Mouse (Mus musculus): ENCODE measurements around the gene Fads6. TPM values are rescaled to one million over a fixed set of nuclear protein-coding genes. Genes with fewer than 3 reads are reported as not detected.

The Fads6 gene
- polyA plus RNA-seq, 1 experiment: 0.62 TPM

DNA sequence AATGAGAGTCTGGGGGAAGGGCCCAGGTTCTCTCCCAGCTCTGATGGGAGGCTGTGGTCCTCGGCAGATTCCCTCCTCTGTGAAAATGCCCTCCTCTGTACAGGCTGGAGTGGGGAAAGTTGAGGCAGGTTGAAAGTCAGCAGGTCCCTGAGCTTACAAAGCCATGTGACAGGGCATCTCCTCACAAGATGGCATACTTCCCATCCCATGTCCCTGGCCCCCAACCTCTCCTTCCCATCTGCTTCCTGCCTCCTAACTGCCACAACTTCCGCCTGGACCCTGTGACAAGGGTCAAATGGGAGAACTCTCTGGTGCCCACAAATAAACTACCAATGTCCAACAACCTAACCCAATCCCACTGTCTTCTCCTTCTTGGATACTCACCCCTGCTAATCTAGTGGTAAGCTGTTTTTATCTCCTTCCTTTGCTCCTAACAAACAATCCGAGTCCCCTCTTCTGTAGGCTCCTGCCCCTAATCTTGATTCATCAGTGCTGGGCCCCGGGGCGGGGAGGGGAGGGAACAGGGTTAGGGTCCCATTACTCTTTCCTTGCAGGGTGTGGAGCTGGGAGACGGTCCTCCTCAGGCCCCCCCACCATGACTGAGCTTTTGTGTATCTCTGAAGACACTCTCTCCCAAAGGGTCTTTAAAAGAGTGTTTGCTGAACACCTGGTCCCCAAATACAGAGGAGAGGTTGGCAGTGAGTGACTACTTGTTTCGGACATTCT is 33.2 kb downstream of the Fads6 start:
- Histone ChIP-seq H3ac (ENCODE audit: control insufficient read depth, insufficient read length) (no peak overlapping the region), H3K4me3 (no peak overlapping the region), H3K4me2 (ENCODE audit: low read depth) (no peak overlapping the region), H3K27me3 (ENCODE audit: control insufficient read depth, insufficient read depth, insufficient read length) (peaks cover 65% of the 10 kb centered on the region), H3K79me2 (ENCODE audit: control insufficient read depth, insufficient read depth) (no peaks in the 10 kb centered on the region), H3K36me3 (ENCODE audit: control insufficient read depth, insufficient read depth) (no peaks in the 10 kb centered on the region)
- TF ChIP-seq USF1 (IDR thresholded peaks at IDR 0.05; ENCODE audit: low read depth) (no peak), TCF3 (IDR thresholded peaks at IDR 0.05; ENCODE audit: insufficient read length, low read depth) (no peak), TCF12 (IDR thresholded peaks at IDR 0.05; ENCODE audit: insufficient read depth, poor library complexity, severe bottlenecking) (no peak), POLR2AphosphoS2 (IDR thresholded peaks at IDR 0.05; ENCODE audit: insufficient read length, low read depth) (no peak), MYOG (IDR thresholded peaks at IDR 0.05; ENCODE audit: control insufficient read depth in 1 of 3, insufficient read depth in 1 of 3, insufficient read length in 2 of 3, low read depth in 2 of 3) (no peak), MYOD1 (IDR thresholded peaks at IDR 0.05; ENCODE audit: control insufficient read depth in 1 of 3, insufficient read length in 2 of 3, low read depth in 2 of 3) (no peak), POLR2A (IDR thresholded peaks at IDR 0.05; ENCODE audit: insufficient read length, low read depth) (no peak), E2F4 (IDR thresholded peaks at IDR 0.05; ENCODE audit: insufficient read depth) (no peak), REST (IDR thresholded peaks at IDR 0.05; ENCODE audit: insufficient read depth, insufficient read length) (no peak), SRF (IDR thresholded peaks at IDR 0.05; ENCODE audit: control insufficient read depth, insufficient read length, low read depth) (no peak), MAX (IDR thresholded peaks at IDR 0.05; ENCODE audit: low read depth) (no peak), CEBPB (IDR thresholded peaks at IDR 0.05; ENCODE audit: insufficient read depth, poor library complexity, severe bottlenecking) (no peak)

GRCm38 (mm10) chr11:115262954-115263353 is 34.5 kb downstream of the Fads6 start:
- H3K79me2 ChIP-seq (ENCODE audit: control insufficient read depth, insufficient read depth): no peaks in the 10 kb centered on the region
- no peak overlapping the region for H3K4me3 ChIP-seq
- H3K27me3 ChIP-seq (ENCODE audit: control insufficient read depth, insufficient read depth, insufficient read length): peaks cover 69% of the 10 kb centered on the region
- no peak overlapping the region for H3ac ChIP-seq (ENCODE audit: control insufficient read depth, insufficient read length)
- no peak overlapping the region for H3K4me2 ChIP-seq (ENCODE audit: low read depth)
- no peaks in the 10 kb centered on the region for H3K36me3 ChIP-seq (ENCODE audit: control insufficient read depth, insufficient read depth)
- TF ChIP-seq REST (IDR thresholded peaks at IDR 0.05; ENCODE audit: insufficient read depth, insufficient read length) (no peak), E2F4 (IDR thresholded peaks at IDR 0.05; ENCODE audit: insufficient read depth) (no peak), TCF3 (IDR thresholded peaks at IDR 0.05; ENCODE audit: insufficient read length, low read depth) (no peak), MYOG (IDR thresholded peaks at IDR 0.05; ENCODE audit: control insufficient read depth in 1 of 3, insufficient read depth in 1 of 3, insufficient read length in 2 of 3, low read depth in 2 of 3) (no peak), SRF (IDR thresholded peaks at IDR 0.05; ENCODE audit: control insufficient read depth, insufficient read length, low read depth) (no peak), POLR2A (IDR thresholded peaks at IDR 0.05; ENCODE audit: insufficient read length, low read depth) (no peak), TCF12 (IDR thresholded peaks at IDR 0.05; ENCODE audit: insufficient read depth, poor library complexity, severe bottlenecking) (no peak), USF1 (IDR thresholded peaks at IDR 0.05; ENCODE audit: low read depth) (no peak), CEBPB (IDR thresholded peaks at IDR 0.05; ENCODE audit: insufficient read depth, poor library complexity, severe bottlenecking) (no peak)

GRCm38 (mm10) chr11:115259134-115259533 is 38.3 kb downstream of the Fads6 start:
- Histone ChIP-seq H3K36me3 (ENCODE audit: control insufficient read depth, insufficient read depth) (no peaks in the 10 kb centered on the region), H3K79me2 (ENCODE audit: control insufficient read depth, insufficient read depth) (no peaks in the 10 kb centered on the region), H3K27me3 (ENCODE audit: control insufficient read depth, insufficient read depth, insufficient read length) (peaks cover 67% of the 10 kb centered on the region), H3K4me2 (ENCODE audit: low read depth) (no peak overlapping the region), H3ac (ENCODE audit: control insufficient read depth, insufficient read length) (no peak overlapping the region), H3K4me3 (no peak overlapping the region)
- TF ChIP-seq CEBPB (IDR thresholded peaks at IDR 0.05; ENCODE audit: insufficient read depth, poor library complexity, severe bottlenecking) (no peak), E2F4 (IDR thresholded peaks at IDR 0.05; ENCODE audit: insufficient read depth) (no peak), USF1 (IDR thresholded peaks at IDR 0.05; ENCODE audit: low read depth) (no peak), MYOD1 (IDR thresholded peaks at IDR 0.05; ENCODE audit: control insufficient read depth in 1 of 3, insufficient read length in 2 of 3, low read depth in 2 of 3) (no peak)

- no peak for TF ChIP-seq TCF3 (IDR thresholded peaks at IDR 0.05; ENCODE audit: insufficient read length, low read depth)
- TF ChIP-seq REST (IDR thresholded peaks at IDR 0.05; ENCODE audit: insufficient read depth, insufficient read length): no peak
- no peak for TF ChIP-seq POLR2AphosphoS2 (IDR thresholded peaks at IDR 0.05; ENCODE audit: insufficient read length, low read depth)
- TF ChIP-seq POLR2A (IDR thresholded peaks at IDR 0.05; ENCODE audit: insufficient read length, low read depth): no peak
- TF ChIP-seq MYOG (IDR thresholded peaks at IDR 0.05; ENCODE audit: control insufficient read depth in 1 of 3, insufficient read depth in 1 of 3, insufficient read length in 2 of 3, low read depth in 2 of 3): no peak
- TF ChIP-seq MYOD1 (IDR thresholded peaks at IDR 0.05; ENCODE audit: control insufficient read depth in 1 of 3, insufficient read length in 2 of 3, low read depth in 2 of 3): no peak
- TF ChIP-seq E2F4 (IDR thresholded peaks at IDR 0.05; ENCODE audit: insufficient read depth): no peak
- no peak for TF ChIP-seq TCF12 (IDR thresholded peaks at IDR 0.05; ENCODE audit: insufficient read depth, poor library complexity, severe bottlenecking)
- TF ChIP-seq CEBPB (IDR thresholded peaks at IDR 0.05; ENCODE audit: insufficient read depth, poor library complexity, severe bottlenecking): no peak
- TF ChIP-seq SRF (IDR thresholded peaks at IDR 0.05; ENCODE audit: control insufficient read depth, insufficient read length, low read depth): no peak
- peaks cover 69% of the 10 kb centered on the region for H3K27me3 ChIP-seq (ENCODE audit: control insufficient read depth, insufficient read depth, insufficient read length)
- H3K4me3 ChIP-seq: no peak overlapping the region
Observed at GRCm38 (mm10) chr11:115257775-115258510, 39.5 kb downstream of the Fads6 start.

More at GRCm38 (mm10) chr11:115257775-115258510, 39.5 kb downstream of the Fads6 start:
- Histone ChIP-seq H3K79me2 (ENCODE audit: control insufficient read depth, insufficient read depth) (no peaks in the 10 kb centered on the region), H3K4me2 (ENCODE audit: low read depth) (no peak overlapping the region), H3ac (ENCODE audit: control insufficient read depth, insufficient read length) (no peak overlapping the region), H3K36me3 (ENCODE audit: control insufficient read depth, insufficient read depth) (no peaks in the 10 kb centered on the region)

Measured in myocyte (in vitro differentiated cells).